Mouse (Mus musculus): ENCODE data around the gene Ubqln1. TPM values are rescaled to one million over a fixed set of nuclear protein-coding genes. Genes with fewer than 3 reads are reported as not detected.
A peak's percentile ranks its signal among the peaks of the same experiment; 100 is the strongest.

The Ubqln1 gene
- total and polyA plus RNA-seq, 3 experiments, result 68.6 to 146 TPM; not detected in 1

DNA sequence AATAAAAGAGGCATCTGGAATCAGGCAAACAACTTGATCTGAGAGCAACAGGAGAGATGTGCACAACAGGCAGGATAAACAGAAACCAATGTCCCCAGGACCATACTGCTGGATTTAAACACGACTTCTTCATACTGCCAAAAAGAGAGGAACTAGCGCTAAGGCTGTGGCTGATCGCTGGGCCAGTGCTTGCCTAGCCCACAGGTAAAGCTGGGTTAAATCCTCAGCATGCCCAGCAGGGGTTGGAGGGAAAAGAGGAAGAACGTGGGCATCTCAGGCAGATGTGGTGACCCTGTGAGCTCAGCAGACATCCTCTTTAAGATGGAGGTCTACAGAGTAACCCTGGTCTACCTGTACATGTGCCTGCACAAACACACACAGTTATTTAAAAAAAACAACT is 10.5 kb downstream of the Ubqln1 start:
- peaks cover 86% of the 10 kb centered on the region for H3K79me2 ChIP-seq (ENCODE audit: control insufficient read depth, insufficient read depth, low read length, poor library complexity)
- no peaks in the 10 kb centered on the region for H3K9me3 ChIP-seq (replicated peaks; ENCODE audit: insufficient read depth, low read length)
- peaks cover 19 to 21% of the 10 kb centered on the region in 2 experiments for H3K4me1 ChIP-seq (ENCODE audit: control insufficient read depth in 1 of 2, insufficient read depth in 2 of 2, low read length in 2 of 2)
- H3K9ac ChIP-seq (ENCODE audit: control insufficient read depth, low read depth, low read length, poor library complexity, severe bottlenecking), result no peak overlapping the region
- peaks cover 5 to 40% of the 10 kb centered on the region in 2 experiments for H3K36me3 ChIP-seq (ENCODE audit: control insufficient read depth in 1 of 2, insufficient read depth in 2 of 2, low read length in 2 of 2)
- TF ChIP-seq ZC3H11A (IDR thresholded peaks at IDR 0.05; ENCODE audit: low read depth, low read length), result no peak
- TF ChIP-seq ZMIZ1 (IDR thresholded peaks at IDR 0.05; ENCODE audit: low read depth, low read length), result no peak
- no peak for TF ChIP-seq NELFE (IDR thresholded peaks at IDR 0.05; ENCODE audit: low read depth, low read length)
- TF ChIP-seq RCOR1 (IDR thresholded peaks at IDR 0.05; ENCODE audit: low read depth, low read length), result 0 out of 2 replicates have a peak, but pooled peaks have one; percentile 22
- no peak for TF ChIP-seq GABPA (IDR thresholded peaks at IDR 0.05; ENCODE audit: low read depth, low read length)
- H3K4me3 ChIP-seq (ENCODE audit: control insufficient read depth in 1 of 2, insufficient read depth in 1 of 2, low read depth in 2 of 2, low read length in 2 of 2), result no peak overlapping the region
- DNase-seq (ENCODE audit: low read depth, low spot score), result peak; percentile 61
- H3K27me3 ChIP-seq (ENCODE audit: control insufficient read depth in 1 of 2, insufficient read depth in 2 of 2, low read length in 2 of 2), result no peaks in the 10 kb centered on the region
- H3K27ac ChIP-seq (ENCODE audit: control insufficient read depth, low read depth, low read length), result no peak overlapping the region

DNA sequence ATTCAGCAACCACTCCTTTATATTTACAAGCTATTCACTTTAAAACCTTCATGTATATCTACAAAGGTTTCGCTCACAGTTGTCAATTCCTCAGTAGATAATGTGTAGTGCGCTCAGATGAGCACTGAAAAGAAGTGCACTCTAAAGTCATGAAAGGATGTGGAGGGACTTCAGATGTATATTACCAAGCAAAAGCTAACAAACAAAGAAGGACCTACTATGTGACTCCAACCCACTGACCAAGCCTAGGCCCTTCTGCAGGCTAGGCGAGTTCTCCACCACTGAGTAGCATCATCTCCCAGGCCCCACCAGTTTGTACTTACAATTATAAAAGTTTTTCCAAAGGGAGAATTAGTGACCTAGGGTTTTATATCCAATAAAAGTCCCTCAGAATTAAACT is 11.3 kb downstream of the Ubqln1 start:
- H3K27ac ChIP-seq (ENCODE audit: control insufficient read depth, low read depth, low read length), result no peak overlapping the region
- TF ChIP-seq ZKSCAN1 (IDR thresholded peaks at IDR 0.05; ENCODE audit: low read depth, low read length) (peak; percentile 70; the same call in 1 of the 2 replicates), UBTF (IDR thresholded peaks at IDR 0.05; ENCODE audit: borderline replicate concordance, insufficient read depth, low read depth, low read length) (no peak)
- H3K36me3 ChIP-seq (ENCODE audit: control insufficient read depth in 1 of 2, insufficient read depth in 2 of 2, low read length in 2 of 2), result peaks cover 5 to 38% of the 10 kb centered on the region in 2 experiments
- H3K4me1 ChIP-seq (ENCODE audit: control insufficient read depth in 1 of 2, insufficient read depth in 2 of 2, low read length in 2 of 2), result peaks cover 19 to 21% of the 10 kb centered on the region in 2 experiments
- H3K9me3 ChIP-seq (replicated peaks; ENCODE audit: insufficient read depth, low read length), result no peaks in the 10 kb centered on the region
- H3K9ac ChIP-seq (ENCODE audit: control insufficient read depth, low read depth, low read length, poor library complexity, severe bottlenecking), result no peak overlapping the region
- no peak for DNase-seq (ENCODE audit: low read depth, low spot score)
- no peaks in the 10 kb centered on the region for H3K27me3 ChIP-seq (ENCODE audit: control insufficient read depth in 1 of 2, insufficient read depth in 2 of 2, low read length in 2 of 2)
- H3K4me3 ChIP-seq (ENCODE audit: control insufficient read depth in 1 of 2, insufficient read depth in 1 of 2, low read depth in 2 of 2, low read length in 2 of 2), result no peak overlapping the region
- H3K79me2 ChIP-seq (ENCODE audit: control insufficient read depth, insufficient read depth, low read length, poor library complexity), result peaks cover 86% of the 10 kb centered on the region

DNA sequence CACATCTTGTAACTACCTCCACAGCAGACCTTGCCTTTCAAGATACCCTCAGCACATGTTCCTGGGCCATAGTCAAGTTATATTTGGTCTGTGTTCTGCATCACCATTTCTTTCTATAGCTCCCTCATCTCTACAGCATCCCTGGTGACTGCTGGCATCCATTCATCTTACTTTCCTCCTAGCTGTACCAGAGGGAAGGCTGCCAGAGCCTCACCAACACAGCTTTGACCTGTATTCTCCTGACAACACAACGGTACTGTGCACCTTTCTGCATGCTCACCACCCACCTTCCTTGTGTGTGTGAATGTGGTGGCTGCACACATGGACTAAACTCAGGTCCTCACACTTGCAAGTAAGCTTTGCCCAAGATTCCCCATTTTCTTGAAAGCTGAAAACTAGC is 12.6 kb downstream of the Ubqln1 start:
- H3K4me3 ChIP-seq (ENCODE audit: control insufficient read depth in 1 of 2, insufficient read depth in 1 of 2, low read depth in 2 of 2, low read length in 2 of 2), result no peak overlapping the region

DNA sequence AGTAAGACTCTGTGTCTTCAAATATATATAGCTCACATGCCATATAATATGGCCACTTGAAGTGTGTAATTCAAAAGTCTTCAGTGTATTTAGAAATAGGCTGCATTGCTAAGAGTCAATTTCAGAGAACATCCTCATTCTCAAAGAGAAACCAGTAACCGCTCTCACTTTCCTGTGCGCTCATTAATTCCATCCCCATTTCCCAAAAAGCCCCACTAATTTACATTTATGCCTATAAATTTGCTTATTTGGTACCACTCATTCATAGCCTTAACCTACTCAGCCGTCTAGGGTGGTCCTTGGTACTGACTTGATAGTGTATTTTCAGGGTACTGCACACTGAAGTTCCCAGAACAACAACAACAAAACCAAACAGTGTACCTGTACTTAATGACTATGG is 13.5 kb downstream of the Ubqln1 start:
- no peak for DNase-seq (ENCODE audit: low read depth, low spot score)
- no peaks in the 10 kb centered on the region for H3K9me3 ChIP-seq (replicated peaks; ENCODE audit: insufficient read depth, low read length)
- no peak overlapping the region for H3K4me3 ChIP-seq (ENCODE audit: control insufficient read depth in 1 of 2, insufficient read depth in 1 of 2, low read depth in 2 of 2, low read length in 2 of 2)
- no peak overlapping the region for H3K9ac ChIP-seq (ENCODE audit: control insufficient read depth, low read depth, low read length, poor library complexity, severe bottlenecking)
- peaks cover 76% of the 10 kb centered on the region for H3K79me2 ChIP-seq (ENCODE audit: control insufficient read depth, insufficient read depth, low read length, poor library complexity)
- H3K36me3 ChIP-seq (ENCODE audit: control insufficient read depth in 1 of 2, insufficient read depth in 2 of 2, low read length in 2 of 2), result peaks cover 8 to 35% of the 10 kb centered on the region in 2 experiments
- H3K27ac ChIP-seq (ENCODE audit: control insufficient read depth, low read depth, low read length), result no peak overlapping the region
- H3K4me1 ChIP-seq (ENCODE audit: control insufficient read depth in 1 of 2, insufficient read depth in 2 of 2, low read length in 2 of 2), result peaks cover 19 to 21% of the 10 kb centered on the region in 2 experiments
- no peaks in the 10 kb centered on the region for H3K27me3 ChIP-seq (ENCODE audit: control insufficient read depth in 1 of 2, insufficient read depth in 2 of 2, low read length in 2 of 2)
- TF ChIP-seq MAZ (IDR thresholded peaks at IDR 0.05; ENCODE audit: low read depth, low read length) (no peak), HCFC1 (IDR thresholded peaks at IDR 0.05; ENCODE audit: low read depth, low read length) (no peak), CTCF (IDR thresholded peaks at IDR 0.05 in 2 of 3, conservative IDR thresholded peaks at IDR 0.05 in 1 of 3; ENCODE audit: control insufficient read depth in 1 of 3, insufficient read depth in 1 of 3, low read depth in 2 of 3, low read length in 3 of 3, poor library complexity in 1 of 3, severe bottlenecking in 1 of 3) (no peak), E2F4 (IDR thresholded peaks at IDR 0.05; ENCODE audit: borderline replicate concordance, low read depth, low read length) (no peak), ZC3H11A (IDR thresholded peaks at IDR 0.05; ENCODE audit: low read depth, low read length) (no peak), MAFK (IDR thresholded peaks at IDR 0.05; ENCODE audit: borderline replicate concordance, low read depth, low read length) (no peak), CHD1 (IDR thresholded peaks at IDR 0.05; ENCODE audit: low read depth, low read length) (no peak), POLR2AphosphoS2 (IDR thresholded peaks at IDR 0.05; ENCODE audit: low read length) (no peak), BHLHE40 (IDR thresholded peaks at IDR 0.05; ENCODE audit: borderline replicate concordance, low read depth, low read length) (no peak), MYB (IDR thresholded peaks at IDR 0.05; ENCODE audit: low read depth, low read length) (no peak), MXI1 (IDR thresholded peaks at IDR 0.05; ENCODE audit: low read depth, low read length) (no peak), RCOR1 (IDR thresholded peaks at IDR 0.05; ENCODE audit: low read depth, low read length) (no peak), MAX (IDR thresholded peaks at IDR 0.05; ENCODE audit: low read length) (no peak), GABPA (IDR thresholded peaks at IDR 0.05; ENCODE audit: low read depth, low read length) (no peak), USF1 (IDR thresholded peaks at IDR 0.05; ENCODE audit: low read depth, low read length) (no peak)

More for the DNA sequence above, 12.6 kb downstream of the Ubqln1 start:
- peak; percentile 38 for DNase-seq (ENCODE audit: low read depth, low spot score)
- peaks cover 19 to 21% of the 10 kb centered on the region in 2 experiments for H3K4me1 ChIP-seq (ENCODE audit: control insufficient read depth in 1 of 2, insufficient read depth in 2 of 2, low read length in 2 of 2)
- H3K9ac ChIP-seq (ENCODE audit: control insufficient read depth, low read depth, low read length, poor library complexity, severe bottlenecking), result no peak overlapping the region
- H3K36me3 ChIP-seq (ENCODE audit: control insufficient read depth in 1 of 2, insufficient read depth in 2 of 2, low read length in 2 of 2), result peaks cover 7 to 38% of the 10 kb centered on the region in 2 experiments
- no peaks in the 10 kb centered on the region for H3K9me3 ChIP-seq (replicated peaks; ENCODE audit: insufficient read depth, low read length)
- peaks cover 83% of the 10 kb centered on the region for H3K79me2 ChIP-seq (ENCODE audit: control insufficient read depth, insufficient read depth, low read length, poor library complexity)
- no peak overlapping the region for H3K27ac ChIP-seq (ENCODE audit: control insufficient read depth, low read depth, low read length)
- no peaks in the 10 kb centered on the region for H3K27me3 ChIP-seq (ENCODE audit: control insufficient read depth in 1 of 2, insufficient read depth in 2 of 2, low read length in 2 of 2)
- TF ChIP-seq GATA1 (IDR thresholded peaks at IDR 0.05; ENCODE audit: low read depth, low read length) (no peak), GABPA (IDR thresholded peaks at IDR 0.05; ENCODE audit: low read depth, low read length) (no peak), MXI1 (IDR thresholded peaks at IDR 0.05; ENCODE audit: low read depth, low read length) (0 out of 2 replicates have a peak, but pooled peaks have one; percentile 11)
